Mouse (Mus musculus) limb, embryonic 10.5 days (tissue): ENCODE measurements at regions not wholly inside any gene's neighbourhood (a gene's known extent, or its start where the extent isn't known, plus 50 kb on each side); places are given as distances from the start of the nearest gene placed in this dataset.

Experiments used
- DNase-seq: peaks from one replicate; pipeline ENCODE4 v3.0.0-alpha.2; 2017; ENCODE audit warnings: low spot score
- H3K27ac ChIP-seq: fragments of 300-500 bp; sonication (generic); 2 replicates; pipeline ENCODE4 v1.5.1; 2016; ENCODE audit warnings: mild to moderate bottlenecking
- H3K27me3 ChIP-seq: fragments of 300-500 bp; sonication (generic); 2 replicates; pipeline ENCODE4 v1.6.1; 2016; ENCODE audit warnings: low read depth, mild to moderate bottlenecking; ENCODE audit not compliant: poor library complexity, severe bottlenecking
- H3K36me3 ChIP-seq: fragments of 300-500 bp; sonication (generic); 2 replicates; pipeline ENCODE4 v1.6.1; 2016; ENCODE audit warnings: mild to moderate bottlenecking, moderate library complexity
- H3K4me1 ChIP-seq: fragments of 300-500 bp; sonication (generic); 2 replicates; pipeline ENCODE4 v1.6.1; 2016
- H3K4me3 ChIP-seq: fragments of 300-500 bp; sonication (generic); 2 replicates; pipeline ENCODE4 v1.5.1; 2016; ENCODE audit warnings: mild to moderate bottlenecking, moderate library complexity
- H3K9me3 ChIP-seq: fragments of 300-500 bp; sonication (generic); replicated peaks from 2 replicates; pipeline ENCODE4 v1.6.1; 2016; ENCODE audit warnings: mild to moderate bottlenecking
- WGBS: fragments of 180-500 bp; shearing (Covaris S2); methylation state at CpG from one replicate; pipeline ENCODE4 v1.1.7; 2016; 5-methylcytosine and 5-hydroxymethylcytosine counted together

- Histone ChIP-seq H3K36me3 (no peaks in the 10 kb centered on the region), H3K4me3 (no peak overlapping the region), H3K27ac (no peak overlapping the region), H3K4me1 (peaks cover 57% of the 10 kb centered on the region), H3K9me3 (no peaks in the 10 kb centered on the region), H3K27me3 (no peaks in the 10 kb centered on the region)
- no peak for DNase-seq
- 49% methylated on average over 10 of the region's 10 CpGs for WGBS
Observed at GRCm38 (mm10) chr15:11533002-11533610, 133.6 kb upstream of the Tars start.

GRCm38 (mm10) chr15:11532536-11532935 lies 133.1 kb upstream of the Tars start:
- DNase-seq = no peak
- H3K36me3 ChIP-seq = no peaks in the 10 kb centered on the region
- peaks cover 57% of the 10 kb centered on the region for H3K4me1 ChIP-seq
- H3K9me3 ChIP-seq = no peaks in the 10 kb centered on the region
- no peaks in the 10 kb centered on the region for H3K27me3 ChIP-seq
- no peak overlapping the region for H3K4me3 ChIP-seq
- WGBS = 41% methylated on average over 9 of the region's 9 CpGs
- H3K27ac ChIP-seq = no peak overlapping the region

GRCm38 (mm10) chr15:11529819-11530810 lies 130.7 kb upstream of the Tars start:
- peaks cover 50% of the 10 kb centered on the region for H3K4me1 ChIP-seq
- H3K27ac ChIP-seq = no peak overlapping the region
- no peaks in the 10 kb centered on the region for H3K9me3 ChIP-seq
- no peak overlapping the region for H3K4me3 ChIP-seq
- no peaks in the 10 kb centered on the region for H3K27me3 ChIP-seq
- H3K36me3 ChIP-seq = no peaks in the 10 kb centered on the region
- 28% methylated on average over 8 of the region's 8 CpGs for WGBS
- no peak for DNase-seq

GRCm38 (mm10) chr15:11524337-11525106 lies 125.1 kb upstream of the Tars start:
- no peak overlapping the region for H3K27ac ChIP-seq
- H3K27me3 ChIP-seq = no peaks in the 10 kb centered on the region
- H3K4me1 ChIP-seq = peaks cover 5% of the 10 kb centered on the region
- no peaks in the 10 kb centered on the region for H3K9me3 ChIP-seq
- WGBS = 92% methylated on average over 5 of the region's 5 CpGs
- H3K36me3 ChIP-seq = no peaks in the 10 kb centered on the region
- H3K4me3 ChIP-seq = no peak overlapping the region
- DNase-seq = no peak

- no peak overlapping the region for H3K27ac ChIP-seq
- no peaks in the 10 kb centered on the region for H3K36me3 ChIP-seq
- DNase-seq = no peak
- no peaks in the 10 kb centered on the region for H3K9me3 ChIP-seq
- 0 out of 2 replicates have a peak, but pooled peaks cover 2% of the 10 kb centered on the region for H3K4me1 ChIP-seq
- no peaks in the 10 kb centered on the region for H3K27me3 ChIP-seq
- H3K4me3 ChIP-seq = no peak overlapping the region
Observed at GRCm38 (mm10) chr15:11518565-11518964, 119.1 kb upstream of the Tars start.

- H3K36me3 ChIP-seq = no peaks in the 10 kb centered on the region
- 0 out of 2 replicates have a peak, but pooled peaks cover 2% of the 10 kb centered on the region for H3K4me1 ChIP-seq
- no peak overlapping the region for H3K27ac ChIP-seq
- no peaks in the 10 kb centered on the region for H3K9me3 ChIP-seq
- H3K27me3 ChIP-seq = no peaks in the 10 kb centered on the region
- H3K4me3 ChIP-seq = no peak overlapping the region
- no peak for DNase-seq
- WGBS = 82% methylated on average over 3 of the region's 3 CpGs
Observed at GRCm38 (mm10) chr15:11517892-11518291, 118.4 kb upstream of the Tars start.

- Histone ChIP-seq H3K36me3 (no peaks in the 10 kb centered on the region), H3K4me1 (peaks cover 8% of the 10 kb centered on the region), H3K9me3 (no peaks in the 10 kb centered on the region), H3K27me3 (no peaks in the 10 kb centered on the region), H3K4me3 (no peak overlapping the region), H3K27ac (no peak overlapping the region)
- WGBS = 82% methylated on average over 4 of the region's 4 CpGs
- no peak for DNase-seq
Observed at GRCm38 (mm10) chr15:11505076-11505639, 105.7 kb upstream of the Tars start.

GRCm38 (mm10) chr15:11496436-11496835 lies 97.0 kb upstream of the Tars start:
- Histone ChIP-seq H3K4me3 (no peak overlapping the region), H3K4me1 (peaks cover 2% of the 10 kb centered on the region), H3K9me3 (no peaks in the 10 kb centered on the region), H3K36me3 (no peaks in the 10 kb centered on the region), H3K27me3 (no peaks in the 10 kb centered on the region), H3K27ac (no peak overlapping the region)
- DNase-seq = no peak
- 95% methylated on average over 2 of the region's 2 CpGs for WGBS

GRCm38 (mm10) chr15:11489116-11489515 lies 89.7 kb upstream of the Tars start:
- no peak for DNase-seq

GRCm38 (mm10) chr15:11487268-11487783 lies 87.9 kb upstream of the Tars start:
- Histone ChIP-seq H3K4me3 (no peak overlapping the region), H3K36me3 (no peaks in the 10 kb centered on the region), H3K27me3 (no peaks in the 10 kb centered on the region), H3K27ac (no peak overlapping the region), H3K4me1 (0 out of 2 replicates have a peak, but pooled peaks cover 3% of the 10 kb centered on the region), H3K9me3 (no peaks in the 10 kb centered on the region)
- DNase-seq = no peak
- 78% methylated on average over 5 of the region's 5 CpGs for WGBS

More at GRCm38 (mm10) chr15:11489116-11489515, 89.7 kb upstream of the Tars start:
- no peaks in the 10 kb centered on the region for H3K9me3 ChIP-seq
- no peaks in the 10 kb centered on the region for H3K27me3 ChIP-seq
- WGBS = 81% methylated on average over 3 of the region's 3 CpGs
- no peak overlapping the region for H3K27ac ChIP-seq
- H3K4me1 ChIP-seq = 0 out of 2 replicates have a peak, but pooled peaks cover 3% of the 10 kb centered on the region
- H3K36me3 ChIP-seq = no peaks in the 10 kb centered on the region
- no peak overlapping the region for H3K4me3 ChIP-seq

- 69% methylated on average over 5 of the region's 5 CpGs for WGBS
Observed at GRCm38 (mm10) chr15:11483916-11484315, 84.5 kb upstream of the Tars start.

GRCm38 (mm10) chr15:11479166-11479944 lies 79.9 kb upstream of the Tars start:
- H3K27me3 ChIP-seq = no peaks in the 10 kb centered on the region
- H3K4me3 ChIP-seq = no peak overlapping the region
- H3K4me1 ChIP-seq = no peaks in the 10 kb centered on the region
- DNase-seq = no peak
- no peak overlapping the region for H3K27ac ChIP-seq
- no peaks in the 10 kb centered on the region for H3K9me3 ChIP-seq
- 90% methylated on average over 14 of the region's 14 CpGs for WGBS
- no peaks in the 10 kb centered on the region for H3K36me3 ChIP-seq

More at GRCm38 (mm10) chr15:11483916-11484315, 84.5 kb upstream of the Tars start:
- no peaks in the 10 kb centered on the region for H3K9me3 ChIP-seq
- H3K4me3 ChIP-seq = no peak overlapping the region
- DNase-seq = no peak
- H3K27ac ChIP-seq = no peak overlapping the region
- no peaks in the 10 kb centered on the region for H3K36me3 ChIP-seq
- H3K4me1 ChIP-seq = no peaks in the 10 kb centered on the region
- no peaks in the 10 kb centered on the region for H3K27me3 ChIP-seq
